Mouse (Mus musculus) liver, adult 2 months (tissue): ENCODE results near the gene Map1b. TPM values are rescaled to one million over a fixed set of nuclear protein-coding genes. Genes with fewer than 3 reads are reported as not detected.

Experiments used
- DNase-seq: peaks from one replicate; pipeline ENCODE4 v3.0.0-alpha.2; 2011; ENCODE audit warnings: low read depth, low spot score; ENCODE audit errors: extremely low read depth
- H3K27ac ChIP-seq: fragments of 200-500 bp; replicated peaks from 2 replicates; pipeline ENCODE4 v1.5.1; 2012; ENCODE audit warnings: low read depth, mild to moderate bottlenecking, control low read depth, inconsistent platforms, low read length; ENCODE audit not compliant: insufficient read depth
- H3K27me3 ChIP-seq: fragments of 200-500 bp; 2 replicates; pipeline ENCODE4 v1.6.1; 2012; ENCODE audit warnings: mild to moderate bottlenecking, moderate library complexity, low read length, inconsistent platforms; ENCODE audit not compliant: control insufficient read depth, insufficient read depth
- H3K36me3 ChIP-seq: fragments of 200-500 bp; 2 replicates; pipeline ENCODE4 v1.6.1; 2012; ENCODE audit warnings: low read length, inconsistent platforms; ENCODE audit not compliant: control insufficient read depth, insufficient read depth
- H3K4me1 ChIP-seq: fragments of 200-500 bp; 2 replicates; pipeline ENCODE4 v1.6.1; 2011; ENCODE audit warnings: low read length; ENCODE audit not compliant: control insufficient read depth, insufficient read depth
- H3K4me3 ChIP-seq: fragments of 200-500 bp; 2 replicates; pipeline ENCODE4 v1.5.1; 2011; ENCODE audit warnings: low read depth, mild to moderate bottlenecking, control low read depth, low read length, moderate library complexity; ENCODE audit not compliant: insufficient read depth
- H3K79me2 ChIP-seq: fragments of 200-500 bp; 2 replicates; pipeline ENCODE4 v1.6.1; 2012; ENCODE audit warnings: inconsistent platforms, mild to moderate bottlenecking, low read length, moderate library complexity; ENCODE audit not compliant: control insufficient read depth, insufficient read depth
- H3K9ac ChIP-seq: fragments of 200-500 bp; 2 replicates; pipeline ENCODE4 v1.6.1; 2012; ENCODE audit warnings: low read depth, mild to moderate bottlenecking, control low read depth, inconsistent platforms, low read length
- CTCF ChIP-seq: fragments of 200-500 bp; IDR thresholded peaks from 2 replicates; pipeline ENCODE4 v1.5.1; 2011; ENCODE audit warnings: low read depth, low read length, control low read depth
- POLR2A ChIP-seq: fragments of 200-500 bp; IDR thresholded peaks from 2 replicates; pipeline ENCODE4 v1.6.1; 2011; ENCODE audit warnings: low read length, control low read depth; ENCODE audit not compliant: insufficient read depth; ENCODE audit errors: extremely low read depth
- WGBS: fragments of 180-500 bp; shearing (Covaris S2); methylation state at CpG from one replicate; pipeline ENCODE4 v1.1.7; 2018; 5-methylcytosine and 5-hydroxymethylcytosine counted together
- polyA plus RNA-seq: library from polyadenylated mRNA; depleted of rRNA; stranded (reverse); fragments of >200 nt; gene quantifications from 2 replicates; pipeline ENCODE4 v1.2.3, GENCODE M21; 2012
- total RNA-seq: library from RNA; depleted of rRNA; stranded (reverse); fragments of >200 nt; gene quantifications from 2 replicates; pipeline ENCODE4 v1.2.3, GENCODE M21; 2014

Gene Map1b
- total and polyA plus RNA-seq, 2 experiments = 0.09 to 0.18 TPM

- no peak overlapping the region for H3K9ac ChIP-seq
- WGBS = 80% methylated on average over 11 of the region's 11 CpGs
Measured at GRCm38 (mm10) chr13:99447403-99448199, 68.7 kb downstream of the Map1b start.

GRCm38 (mm10) chr13:99447002-99447401, 69.3 kb downstream of the Map1b start:
- no peaks in the 10 kb centered on the region for H3K4me1 ChIP-seq
- H3K36me3 ChIP-seq = no peaks in the 10 kb centered on the region
- TF ChIP-seq POLR2A (no peak), CTCF (no peak)
- no peak overlapping the region for H3K9ac ChIP-seq
- H3K79me2 ChIP-seq = no peaks in the 10 kb centered on the region
- H3K4me3 ChIP-seq = no peak overlapping the region
- no peak for DNase-seq
- H3K27ac ChIP-seq = no peak overlapping the region
- no peaks in the 10 kb centered on the region for H3K27me3 ChIP-seq
- WGBS = 84% methylated on average over 7 of the region's 7 CpGs

More at GRCm38 (mm10) chr13:99447403-99448199, 68.7 kb downstream of the Map1b start:
- DNase-seq = no peak
- H3K79me2 ChIP-seq = no peaks in the 10 kb centered on the region
- no peak overlapping the region for H3K4me3 ChIP-seq
- H3K27ac ChIP-seq = no peak overlapping the region
- no peaks in the 10 kb centered on the region for H3K4me1 ChIP-seq
- H3K36me3 ChIP-seq = no peaks in the 10 kb centered on the region
- no peaks in the 10 kb centered on the region for H3K27me3 ChIP-seq
- no peak for TF ChIP-seq POLR2A
- TF ChIP-seq CTCF = no peak

GRCm38 (mm10) chr13:99444880-99445279, 71.5 kb downstream of the Map1b start:
- Histone ChIP-seq H3K4me1 (no peaks in the 10 kb centered on the region), H3K27me3 (no peaks in the 10 kb centered on the region), H3K79me2 (no peaks in the 10 kb centered on the region), H3K4me3 (no peak overlapping the region), H3K27ac (no peak overlapping the region), H3K9ac (no peak overlapping the region), H3K36me3 (no peaks in the 10 kb centered on the region)
- TF ChIP-seq CTCF (no peak), POLR2A (no peak)
- WGBS = 1% methylated on average over 6 of the region's 6 CpGs
- no peak for DNase-seq

GRCm38 (mm10) chr13:99444431-99444871, 71.9 kb downstream of the Map1b start:
- Histone ChIP-seq H3K27ac (no peak overlapping the region), H3K36me3 (no peaks in the 10 kb centered on the region), H3K79me2 (no peaks in the 10 kb centered on the region), H3K4me1 (no peaks in the 10 kb centered on the region), H3K27me3 (no peaks in the 10 kb centered on the region), H3K4me3 (no peak overlapping the region), H3K9ac (no peak overlapping the region)
- TF ChIP-seq CTCF = no peak
- no peak for TF ChIP-seq POLR2A
- DNase-seq = no peak
- WGBS = 32% methylated on average over 10 of the region's 10 CpGs

GRCm38 (mm10) chr13:99443484-99444175, 72.7 kb downstream of the Map1b start:
- DNase-seq = no peak
- no peak overlapping the region for H3K4me3 ChIP-seq
- H3K9ac ChIP-seq = no peak overlapping the region
- H3K27me3 ChIP-seq = no peaks in the 10 kb centered on the region
- WGBS = 88% methylated on average over 7 of the region's 7 CpGs
- TF ChIP-seq POLR2A (no peak), CTCF (no peak)
- H3K4me1 ChIP-seq = no peaks in the 10 kb centered on the region
- no peaks in the 10 kb centered on the region for H3K79me2 ChIP-seq
- H3K27ac ChIP-seq = no peak overlapping the region
- no peaks in the 10 kb centered on the region for H3K36me3 ChIP-seq
